Mouse (Mus musculus) intestine, postnatal 0 days (tissue): ENCODE results near the gene Trdmt1. TPM values are rescaled to one million over a fixed set of nuclear protein-coding genes. Genes with fewer than 3 reads are reported as not detected.
A peak's percentile ranks its signal among the peaks of the same experiment; 100 is the strongest.

Experiments used
- ATAC-seq: fragments of 200-750 bp; cut with Nextera tagmentation; 2 replicates; pipeline ENCODE4 v1.8.0; 2017; ENCODE audit warnings: mild to moderate bottlenecking, moderate TSS enrichment, moderate library complexity
- H3K27ac ChIP-seq: fragments of 300-500 bp; sonication (generic); 2 replicates; pipeline ENCODE4 v1.5.1; 2014; ENCODE audit warnings: mild to moderate bottlenecking, low read depth, low read length, moderate library complexity
- H3K27me3 ChIP-seq: fragments of 300-500 bp; sonication (generic); replicated peaks from 2 replicates; pipeline ENCODE4 v1.6.1; 2014; ENCODE audit warnings: low read length, mixed read lengths; ENCODE audit not compliant: control insufficient read depth, insufficient read depth
- H3K36me3 ChIP-seq: fragments of 300-500 bp; sonication (generic); 2 replicates; pipeline ENCODE4 v1.6.1; 2014; ENCODE audit warnings: mild to moderate bottlenecking, moderate library complexity; ENCODE audit not compliant: control insufficient read depth, insufficient read depth
- H3K4me1 ChIP-seq: fragments of 300-500 bp; sonication (generic); replicated peaks from 2 replicates; pipeline ENCODE4 v1.6.1; 2014; ENCODE audit warnings: antibody characterized with exemption, low read length, mixed read lengths; ENCODE audit not compliant: control insufficient read depth, insufficient read depth
- H3K4me2 ChIP-seq: fragments of 300-500 bp; sonication (generic); replicated peaks from 2 replicates; pipeline ENCODE4 v1.6.1; 2014; ENCODE audit warnings: low read depth, mild to moderate bottlenecking, moderate library complexity
- H3K4me3 ChIP-seq: fragments of 300-500 bp; sonication (generic); 2 replicates; pipeline ENCODE4 v1.5.1; 2014; ENCODE audit warnings: low read depth, low read length
- H3K9ac ChIP-seq: fragments of 300-500 bp; sonication (generic); 2 replicates; pipeline ENCODE4 v1.6.1; 2014; ENCODE audit warnings: mild to moderate bottlenecking, low read depth, low read length
- H3K9me3 ChIP-seq: fragments of 300-500 bp; sonication (generic); 2 replicates; pipeline ENCODE4 v1.6.1; 2016; ENCODE audit warnings: mixed run types; ENCODE audit not compliant: control insufficient read depth
- CTCF ChIP-seq: sonication (generic); IDR thresholded peaks from 2 replicates; pipeline ENCODE4 v1.5.1; 2016; ENCODE audit warnings: low read depth, mild to moderate bottlenecking, control low read depth, antibody characterized with exemption, moderate library complexity
- WGBS: fragments of 180-500 bp; shearing (Covaris S2); extraction: QIAGEN DNeasy Blood & Tissue Kit; methylation state at CpG from one replicate; pipeline ENCODE4 v1.1.7; 2014; 5-methylcytosine and 5-hydroxymethylcytosine counted together
- polyA plus RNA-seq: library from polyadenylated mRNA; unstranded; fragments of >200 nt; fragmentation: Nextera tagmentation; extraction: Ambion mirVana; gene quantifications from 2 replicates; pipeline ENCODE4 v1.2.1, GENCODE M21; 2015

Gene Trdmt1
- polyA plus RNA-seq, 1 experiment from 2014 or later: 6.8 TPM

- no peaks in the 10 kb centered on the region for H3K9me3 ChIP-seq
- no peak overlapping the region for H3K9ac ChIP-seq
- 0 out of 2 replicates have a peak, but pooled peaks have one; percentile 6 for ATAC-seq
- H3K36me3 ChIP-seq: no peaks in the 10 kb centered on the region
- 0 out of 2 replicates have a peak overlapping the region, but pooled peaks have one; percentile 11 for H3K27ac ChIP-seq
- no peaks in the 10 kb centered on the region for H3K27me3 ChIP-seq
- 22% methylated on average over 8 of the region's 8 CpGs for WGBS
- 0 out of 2 replicates have a peak overlapping the region, but pooled peaks have one; percentile 7 for H3K4me2 ChIP-seq
- no peak overlapping the region for H3K4me3 ChIP-seq
- TF ChIP-seq CTCF: no peak
- H3K4me1 ChIP-seq: peaks cover 3% of the 10 kb centered on the region
Observed at GRCm38 (mm10) chr2:13522106-13522505, 22.4 kb downstream of the Trdmt1 start.

- Histone ChIP-seq H3K4me3 (no peak overlapping the region), H3K4me1 (no peaks in the 10 kb centered on the region), H3K9ac (no peak overlapping the region), H3K27me3 (no peaks in the 10 kb centered on the region), H3K36me3 (no peaks in the 10 kb centered on the region), H3K27ac (peak overlapping the region; percentile 57), H3K9me3 (no peaks in the 10 kb centered on the region), H3K4me2 (no peak overlapping the region)
- 39% methylated on average over 4 of the region's 4 CpGs for WGBS
- peak; percentile 81 for ATAC-seq
- no peak for TF ChIP-seq CTCF
Observed at GRCm38 (mm10) chr2:13514949-13515348, 29.5 kb downstream of the Trdmt1 start.

GRCm38 (mm10) chr2:13502717-13503116 lies 41.8 kb downstream of the Trdmt1 start:
- no peaks in the 10 kb centered on the region for H3K9me3 ChIP-seq
- H3K4me2 ChIP-seq: no peak overlapping the region
- no peaks in the 10 kb centered on the region for H3K36me3 ChIP-seq
- TF ChIP-seq CTCF: no peak
- no peak for ATAC-seq
- H3K9ac ChIP-seq: no peak overlapping the region
- no peak overlapping the region for H3K4me3 ChIP-seq
- 97% methylated on average over 2 of the region's 2 CpGs for WGBS
- no peaks in the 10 kb centered on the region for H3K4me1 ChIP-seq
- no peak overlapping the region for H3K27ac ChIP-seq
- H3K27me3 ChIP-seq: no peaks in the 10 kb centered on the region

- ATAC-seq: no peak
- no peaks in the 10 kb centered on the region for H3K36me3 ChIP-seq
- H3K4me2 ChIP-seq: no peak overlapping the region
- no peak overlapping the region for H3K9ac ChIP-seq
- H3K9me3 ChIP-seq: no peaks in the 10 kb centered on the region
- no peak for TF ChIP-seq CTCF
- WGBS: 27% methylated on average over 5 of the region's 5 CpGs
- H3K27ac ChIP-seq: no peak overlapping the region
- H3K4me1 ChIP-seq: peaks cover 2% of the 10 kb centered on the region; the same call in 1 of the 2 replicates
- no peak overlapping the region for H3K4me3 ChIP-seq
- no peaks in the 10 kb centered on the region for H3K27me3 ChIP-seq
Observed at GRCm38 (mm10) chr2:13501553-13501952, 42.9 kb downstream of the Trdmt1 start.

- TF ChIP-seq CTCF: no peak
- no peak overlapping the region for H3K27ac ChIP-seq
- no peaks in the 10 kb centered on the region for H3K9me3 ChIP-seq
- no peaks in the 10 kb centered on the region for H3K36me3 ChIP-seq
- no peak overlapping the region for H3K9ac ChIP-seq
- H3K4me3 ChIP-seq: no peak overlapping the region
- peaks cover 3% of the 10 kb centered on the region; the same call in 1 of the 2 replicates for H3K4me1 ChIP-seq
- 59% methylated on average over 5 of the region's 5 CpGs for WGBS
- H3K27me3 ChIP-seq: no peaks in the 10 kb centered on the region
- no peak; the same call in 1 of the 2 replicates for ATAC-seq
- H3K4me2 ChIP-seq: no peak overlapping the region
Observed at GRCm38 (mm10) chr2:13500298-13500999, 44.0 kb downstream of the Trdmt1 start.

GRCm38 (mm10) chr2:13499196-13499595 lies 45.3 kb downstream of the Trdmt1 start:
- Histone ChIP-seq H3K9me3 (no peaks in the 10 kb centered on the region), H3K4me1 (peaks cover 3% of the 10 kb centered on the region; the same call in 1 of the 2 replicates), H3K27ac (no peak overlapping the region), H3K4me2 (no peak overlapping the region), H3K27me3 (no peaks in the 10 kb centered on the region), H3K4me3 (no peak overlapping the region), H3K9ac (no peak overlapping the region), H3K36me3 (no peaks in the 10 kb centered on the region)
- 68% methylated on average over 7 of the region's 7 CpGs for WGBS
- no peak for ATAC-seq
- TF ChIP-seq CTCF: no peak
